ENCODE assay signal across 20 mouse cellular contexts in the genomic region with DNA sequence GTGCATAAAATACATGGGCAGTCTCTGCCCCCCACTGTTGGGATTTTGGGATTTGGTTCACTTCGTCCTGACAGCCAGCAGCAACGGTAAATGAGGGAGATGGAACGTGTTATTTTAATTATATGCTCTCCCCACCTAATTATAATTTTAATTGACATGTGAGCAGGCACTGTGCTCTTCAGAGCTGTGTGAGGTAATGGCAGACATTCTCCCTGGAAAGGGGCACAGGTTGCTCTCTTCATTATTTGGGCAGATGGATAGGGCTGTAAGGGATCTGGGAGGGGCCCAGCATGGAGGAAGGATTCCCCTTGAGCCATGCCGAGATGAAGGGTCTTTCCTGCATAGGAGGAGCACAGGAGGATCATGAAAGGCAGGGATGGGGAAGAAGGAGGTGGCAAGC. TPM values are rescaled to one million over a fixed set of nuclear protein-coding genes. Genes with fewer than 3 reads are reported as not detected.
DNase-seq lines count a peak whose midpoint lies in the region; ATAC-seq and TF ChIP-seq lines count a peak whose summit lies in the region.
"Had no signal": no experiment of that assay in that cellular context is flagged by ENCODE, and none has a peak within 500 bp of the region (broad histone marks: within the 10 kb centered on the region; RNA-seq: fewer than 3 reads in every experiment).

No protein-coding gene starts in this region.

- peaks cover 12% of the 10 kb centered on the region for H3K4me1 ChIP-seq in midbrain, embryonic 12.5 days
- H3K4me1 ChIP-seq in midbrain, embryonic 11.5 days (ENCODE audit: control insufficient read depth, insufficient read depth, low read length), result 0 out of 2 replicates have a peak, but pooled peaks cover 2% of the 10 kb centered on the region
- peaks cover 13% of the 10 kb centered on the region for H3K4me1 ChIP-seq in forebrain, embryonic 13.5 days
- H3K4me1 ChIP-seq in forebrain, postnatal 0 days (ENCODE audit: insufficient read depth), result no peaks in the 10 kb centered on the region
- H3K4me1 ChIP-seq in neural tube, embryonic 13.5 days (replicated peaks), result peaks cover 16% of the 10 kb centered on the region
- no peaks in the 10 kb centered on the region for H3K4me1 ChIP-seq in intestine, embryonic 15.5 days (replicated peaks)
- H3K4me1 ChIP-seq: embryonic facial prominence, embryonic 10.5 days; heart, embryonic 10.5 days; limb, embryonic 13.5 days had no signal

- WGBS in midbrain, embryonic 12.5 days, result 47% methylated on average over 4 of the region's 4 CpGs
- 60% methylated on average over 4 of the region's 4 CpGs for WGBS in midbrain, embryonic 11.5 days
- 14% methylated on average over 4 of the region's 4 CpGs for WGBS in forebrain, embryonic 13.5 days
- 12% methylated on average over 4 of the region's 4 CpGs for WGBS in forebrain, postnatal 0 days
- WGBS in neural tube, embryonic 13.5 days, result 30% methylated on average over 4 of the region's 4 CpGs
- 73% methylated on average over 4 of the region's 4 CpGs for WGBS in intestine, embryonic 15.5 days

- H3K4me3 ChIP-seq in midbrain, embryonic 12.5 days, result no peak overlapping the region
- no peak overlapping the region for H3K4me3 ChIP-seq in midbrain, embryonic 11.5 days (ENCODE audit: low read depth, low read length)
- H3K4me3 ChIP-seq in forebrain, embryonic 13.5 days, result no peak overlapping the region
- no peak overlapping the region for H3K4me3 ChIP-seq in forebrain, postnatal 0 days (ENCODE audit: low read depth, low read length)
- no peak overlapping the region for H3K4me3 ChIP-seq in neural tube, embryonic 13.5 days
- H3K4me3 ChIP-seq in intestine, embryonic 15.5 days (replicated peaks), result no peak overlapping the region
- H3K4me3 ChIP-seq: embryonic facial prominence, embryonic 10.5 days; gastrocnemius, adult 2 months; heart, embryonic 10.5 days; limb, embryonic 13.5 days had no signal

- 0 out of 2 replicates have a peak, but pooled peaks have one; percentile 35 for ATAC-seq in midbrain, embryonic 12.5 days (ENCODE audit: low FRiP score, low read depth)
- no peak for ATAC-seq in midbrain, embryonic 11.5 days (ENCODE audit: low FRiP score)
- peak; percentile 75 for ATAC-seq in forebrain, embryonic 13.5 days
- ATAC-seq in forebrain, postnatal 0 days, result peak; percentile 34; the same call in 1 of the 2 replicates
- ATAC-seq in neural tube, embryonic 13.5 days (ENCODE audit: low read depth), result no peak; the same call in 1 of the 2 replicates
- ATAC-seq in intestine, embryonic 15.5 days, result no peak

- H3K9me3 ChIP-seq in midbrain, embryonic 12.5 days, result no peaks in the 10 kb centered on the region
- H3K9me3 ChIP-seq in midbrain, embryonic 11.5 days (ENCODE audit: control insufficient read depth, low read length), result no peaks in the 10 kb centered on the region
- H3K9me3 ChIP-seq in forebrain, embryonic 13.5 days (replicated peaks), result no peaks in the 10 kb centered on the region
- H3K9me3 ChIP-seq in forebrain, postnatal 0 days (ENCODE audit: low read length), result no peaks in the 10 kb centered on the region
- no peaks in the 10 kb centered on the region for H3K9me3 ChIP-seq in neural tube, embryonic 13.5 days
- H3K9me3 ChIP-seq in intestine, embryonic 15.5 days, result no peaks in the 10 kb centered on the region
- H3K9me3 ChIP-seq: embryonic facial prominence, embryonic 10.5 days; heart, embryonic 10.5 days had no signal

- H3K36me3 ChIP-seq in midbrain, embryonic 12.5 days, result no peaks in the 10 kb centered on the region
- H3K36me3 ChIP-seq in midbrain, embryonic 11.5 days (ENCODE audit: control insufficient read depth, insufficient read depth, low read length), result no peaks in the 10 kb centered on the region
- no peaks in the 10 kb centered on the region for H3K36me3 ChIP-seq in forebrain, embryonic 13.5 days (ENCODE audit: poor library complexity, severe bottlenecking)
- no peaks in the 10 kb centered on the region for H3K36me3 ChIP-seq in forebrain, postnatal 0 days (ENCODE audit: insufficient read depth)
- H3K36me3 ChIP-seq in neural tube, embryonic 13.5 days, result 0 out of 2 replicates have a peak, but pooled peaks cover 5% of the 10 kb centered on the region
- no peaks in the 10 kb centered on the region for H3K36me3 ChIP-seq in intestine, embryonic 15.5 days
- H3K36me3 ChIP-seq: embryonic facial prominence, embryonic 10.5 days; heart, embryonic 10.5 days; limb, embryonic 13.5 days had no signal

- TF ChIP-seq CTCF in forebrain, postnatal 0 days (IDR thresholded peaks at IDR 0.05; ENCODE audit: low read depth), result no peak

- H3K4me2 ChIP-seq in midbrain, embryonic 12.5 days (replicated peaks), result no peak overlapping the region
- no peak overlapping the region for H3K4me2 ChIP-seq in midbrain, embryonic 11.5 days
- no peak overlapping the region for H3K4me2 ChIP-seq in forebrain, embryonic 13.5 days
- no peak overlapping the region for H3K4me2 ChIP-seq in forebrain, postnatal 0 days (ENCODE audit: low read depth)
- no peak overlapping the region for H3K4me2 ChIP-seq in neural tube, embryonic 13.5 days
- no peak overlapping the region for H3K4me2 ChIP-seq in intestine, embryonic 15.5 days (replicated peaks)
- H3K4me2 ChIP-seq: limb, embryonic 13.5 days had no signal

- H3K27ac ChIP-seq in midbrain, embryonic 12.5 days (replicated peaks), result no peak overlapping the region
- H3K27ac ChIP-seq in midbrain, embryonic 11.5 days (ENCODE audit: low read depth, low read length), result no peak overlapping the region
- H3K27ac ChIP-seq in forebrain, embryonic 13.5 days, result no peak overlapping the region
- H3K27ac ChIP-seq in forebrain, postnatal 0 days (ENCODE audit: low read depth, low read length), result no peak overlapping the region
- H3K27ac ChIP-seq in neural tube, embryonic 13.5 days (replicated peaks), result peak overlapping the region; percentile 9; the same call in 1 of the 2 replicates
- no peak overlapping the region for H3K27ac ChIP-seq in intestine, embryonic 15.5 days
- H3K27ac ChIP-seq: embryonic facial prominence, embryonic 10.5 days; gastrocnemius, adult 2 months; heart, embryonic 10.5 days; kidney, postnatal 0 days; limb, embryonic 13.5 days; liver, embryonic 14.5 days; macrophage had no signal

- H3K27me3 ChIP-seq in midbrain, embryonic 12.5 days, result no peaks in the 10 kb centered on the region
- H3K27me3 ChIP-seq in midbrain, embryonic 11.5 days (ENCODE audit: control insufficient read depth, insufficient read depth, low read length), result no peaks in the 10 kb centered on the region
- H3K27me3 ChIP-seq in forebrain, embryonic 13.5 days, result no peaks in the 10 kb centered on the region
- H3K27me3 ChIP-seq in forebrain, postnatal 0 days (ENCODE audit: insufficient read depth, low read length), result no peaks in the 10 kb centered on the region
- no peaks in the 10 kb centered on the region for H3K27me3 ChIP-seq in neural tube, embryonic 13.5 days
- H3K27me3 ChIP-seq in intestine, embryonic 15.5 days (replicated peaks), result no peaks in the 10 kb centered on the region
- H3K27me3 ChIP-seq: limb, embryonic 13.5 days had no signal

- no peak for DNase-seq in midbrain, embryonic 11.5 days (ENCODE audit: low spot score, missing footprints)
- DNase-seq in forebrain, postnatal 0 days, result no peak
- DNase-seq in natural killer cell, adult 2 months (ENCODE audit: low spot score in 2 of 2), result no peak
- DNase-seq: cerebellum, adult 2 months; gastrocnemius, adult 2 months; kidney, adult 18-20 months; thymus, postnatal 14 days had no signal

- no peak overlapping the region for H3K9ac ChIP-seq in midbrain, embryonic 12.5 days (replicated peaks)
- H3K9ac ChIP-seq in midbrain, embryonic 11.5 days (ENCODE audit: low read length), result no peak overlapping the region
- no peak overlapping the region for H3K9ac ChIP-seq in forebrain, embryonic 13.5 days
- no peak overlapping the region for H3K9ac ChIP-seq in forebrain, postnatal 0 days
- no peak overlapping the region for H3K9ac ChIP-seq in neural tube, embryonic 13.5 days
- no peak overlapping the region for H3K9ac ChIP-seq in intestine, embryonic 15.5 days
- H3K9ac ChIP-seq: limb, embryonic 13.5 days; liver, embryonic 14.5 days had no signal

RNA-seq across cellular contexts. Expression of gene Grid1, which starts 26.9 kb away (rescaled TPM):
- 1.3 TPM in 2 replicates for polyA plus RNA-seq in midbrain, embryonic 12.5 days (2016; fragmentation: Nextera tagmentation; extraction: Ambion mirVana)
- 0.55 and 0.61 TPM in 2 replicates for polyA plus RNA-seq in midbrain, embryonic 11.5 days (2014; fragmentation: Nextera tagmentation; extraction: Ambion mirVana)
- 1.2 and 1.7 TPM in 2 replicates for polyA plus RNA-seq in forebrain, embryonic 13.5 days (2015; fragmentation: Nextera tagmentation; extraction: Ambion mirVana)
- total RNA-seq in forebrain, postnatal 0 days (2014; rRNA removed), result 22.2 and 28.3 TPM in 2 replicates
- polyA plus RNA-seq in forebrain, postnatal 0 days (2015; fragmentation: Nextera tagmentation; extraction: Ambion mirVana), result 3.3 and 9.2 TPM in 2 replicates
- polyA plus RNA-seq in neural tube, embryonic 13.5 days (2015; fragmentation: Nextera tagmentation; extraction: Ambion mirVana), result 4.2 and 5.2 TPM in 2 replicates
- 0.33 and 0.41 TPM in 2 replicates for polyA plus RNA-seq in intestine, embryonic 15.5 days (2015; fragmentation: Nextera tagmentation; extraction: Ambion mirVana)
- total RNA-seq: common myeloid progenitor, adult 5-6 weeks; gastrocnemius, adult 2 months; monocyte, adult 5-6 weeks had no signal
- polyA plus RNA-seq: macrophage; small intestine, adult 2 months had no signal

Comparison
In these comparisons a context has a peak if more than half of its experiments do, and no peak if none do; other contexts are left out.
1. ATAC-seq: peak in midbrain, embryonic 12.5 days (single experiment), forebrain, embryonic 13.5 days (single experiment) and forebrain, postnatal 0 days (single experiment); none in midbrain, embryonic 11.5 days (single experiment), neural tube, embryonic 13.5 days (single experiment) and intestine, embryonic 15.5 days (single experiment).